Mouse (Mus musculus) forebrain, postnatal 0 days (tissue): ENCODE results near the gene Acap1. TPM values are rescaled to one million over a fixed set of nuclear protein-coding genes. Genes with fewer than 3 reads are reported as not detected.

ENCODE experiments used
- ATAC-seq: fragments of 200-750 bp; cut with Nextera tagmentation; 2 replicates; pipeline ENCODE4 v1.8.0; 2017; ENCODE audit warnings: mild to moderate bottlenecking, moderate library complexity
- DNase-seq: peaks from one replicate; pipeline ENCODE4 v3.0.0-alpha.2; 2015
- H3K27ac ChIP-seq: fragments of 300-500 bp; sonication (generic); 2 replicates; pipeline ENCODE4 v1.5.1; 2014; ENCODE audit warnings: low read depth, mild to moderate bottlenecking, antibody characterized with exemption, low read length, moderate library complexity, mixed read lengths
- H3K27me3 ChIP-seq: fragments of 300-500 bp; sonication (generic); 2 replicates; pipeline ENCODE4 v1.6.1; 2014; ENCODE audit warnings: mild to moderate bottlenecking, low read length, mixed read lengths; ENCODE audit not compliant: insufficient read depth
- H3K36me3 ChIP-seq: fragments of 300-500 bp; sonication (generic); 2 replicates; pipeline ENCODE4 v1.6.1; 2014; ENCODE audit warnings: mild to moderate bottlenecking, moderate library complexity; ENCODE audit not compliant: insufficient read depth
- H3K4me1 ChIP-seq: fragments of 300-500 bp; sonication (generic); 2 replicates; pipeline ENCODE4 v1.6.1; 2014; ENCODE audit warnings: antibody characterized with exemption; ENCODE audit not compliant: insufficient read depth
- H3K4me2 ChIP-seq: fragments of 300-500 bp; sonication (generic); 2 replicates; pipeline ENCODE4 v1.6.1; 2014; ENCODE audit warnings: low read depth, mild to moderate bottlenecking, moderate library complexity
- H3K4me3 ChIP-seq: fragments of 300-500 bp; sonication (generic); 2 replicates; pipeline ENCODE4 v1.5.1; 2014; ENCODE audit warnings: low read depth, low read length, mixed read lengths
- H3K9ac ChIP-seq: fragments of 300-500 bp; sonication (generic); 2 replicates; pipeline ENCODE4 v1.6.1; 2014; ENCODE audit warnings: mild to moderate bottlenecking
- H3K9me3 ChIP-seq: fragments of 300-500 bp; sonication (generic); 2 replicates; pipeline ENCODE4 v1.6.1; 2016; ENCODE audit warnings: low read length
- CTCF ChIP-seq: sonication (generic); IDR thresholded peaks from 2 replicates; pipeline ENCODE4 v1.5.1; 2016; ENCODE audit warnings: antibody characterized with exemption, control low read depth, low read depth
- WGBS: fragments of 180-500 bp; shearing (Covaris S2); extraction: QIAGEN DNeasy Blood & Tissue Kit; methylation state at CpG from one replicate; pipeline ENCODE4 v1.1.7; 2014; 5-methylcytosine and 5-hydroxymethylcytosine counted together
- polyA plus RNA-seq: library from polyadenylated mRNA; unstranded; fragments of >200 nt; fragmentation: Nextera tagmentation; extraction: Ambion mirVana; gene quantifications from 2 replicates; pipeline ENCODE4 v1.2.1, GENCODE M21; 2015
- total RNA-seq: library from RNA; depleted of rRNA; stranded (reverse); fragments of >200 nt; gene quantifications from 2 replicates; pipeline ENCODE4 v1.2.3, GENCODE M21; 2014

The Acap1 gene
- total and polyA plus RNA-seq, 2 experiments from 2014 or later: 0.48 to 0.90 TPM

- no peak for DNase-seq
- ATAC-seq: no peak
- H3K27me3 ChIP-seq: no peaks in the 10 kb centered on the region
- WGBS: 96% methylated on average over 6 of the region's 6 CpGs
- H3K4me1 ChIP-seq: peaks cover 11% of the 10 kb centered on the region
- peak overlapping the region; percentile 62 for H3K4me2 ChIP-seq
- no peak overlapping the region for H3K9ac ChIP-seq
- no peak overlapping the region for H3K27ac ChIP-seq
- 0 out of 2 replicates have a peak overlapping the region, but pooled peaks have one; percentile 74 for H3K4me3 ChIP-seq
- H3K36me3 ChIP-seq: peaks cover 42% of the 10 kb centered on the region
- TF ChIP-seq CTCF: no peak
- H3K9me3 ChIP-seq: no peaks in the 10 kb centered on the region
These were observed 47.3 kb downstream of the Acap1 start for GRCm38 (mm10) chr11:69848021-69848420.

GRCm38 (mm10) chr11:69846738-69847688 is 48.3 kb downstream of the Acap1 start:
- H3K4me1 ChIP-seq: peaks cover 11% of the 10 kb centered on the region
- TF ChIP-seq CTCF: no peak
- peak overlapping the region; percentile 74 for H3K4me3 ChIP-seq
- no peaks in the 10 kb centered on the region for H3K9me3 ChIP-seq
- H3K4me2 ChIP-seq: peak overlapping the region; percentile 62
- 11% methylated on average over 37 of the region's 37 CpGs for WGBS
- H3K36me3 ChIP-seq: peaks cover 38% of the 10 kb centered on the region
- peak overlapping the region; percentile 96 for H3K9ac ChIP-seq
- ATAC-seq (peak; percentile 40), DNase-seq (peak; percentile 64)
- H3K27ac ChIP-seq: peak overlapping the region; percentile 80
- no peaks in the 10 kb centered on the region for H3K27me3 ChIP-seq

- H3K9ac ChIP-seq: peak within 1 kb of the TSS; percentile 96
- H3K4me3 ChIP-seq: peak within 1 kb of the TSS; percentile 74
- peak; percentile 19 for TF ChIP-seq CTCF
- no peaks in the 10 kb centered on the region for H3K9me3 ChIP-seq
- H3K27me3 ChIP-seq: no peaks in the 10 kb centered on the region
- H3K4me1 ChIP-seq: peaks cover 11% of the 10 kb centered on the region
- WGBS: 1% methylated on average over 37 of the region's 38 CpGs
- ATAC-seq (peak; percentile 96), DNase-seq (peak; percentile 94)
- peak within 1 kb of the TSS; percentile 80 for H3K27ac ChIP-seq
- H3K4me2 ChIP-seq: peak within 1 kb of the TSS; percentile 62
- H3K36me3 ChIP-seq: peaks cover 30% of the 10 kb centered on the region
These were observed 49.1 kb downstream of the Acap1 start, which contains the start of gene Plscr3 for GRCm38 (mm10) chr11:69846198-69846680. TSS of gene Plscr3 (plus strand) at chr11:69846376.

- Histone ChIP-seq H3K4me3 (peak overlapping the region; percentile 87), H3K4me1 (peaks cover 20% of the 10 kb centered on the region), H3K4me2 (peak overlapping the region; percentile 95), H3K9me3 (no peaks in the 10 kb centered on the region), H3K27me3 (no peaks in the 10 kb centered on the region), H3K36me3 (no peaks in the 10 kb centered on the region), H3K27ac (peak overlapping the region; percentile 88), H3K9ac (peak overlapping the region; percentile 72)
- DNase-seq (no peak), ATAC-seq (no peak; the same call in 1 of the 2 replicates)
- WGBS: 3% methylated on average over 7 of the region's 7 CpGs
- no peak for TF ChIP-seq CTCF
These were observed 56.6 kb downstream of the Acap1 start for GRCm38 (mm10) chr11:69838714-69839104.

GRCm38 (mm10) chr11:69837952-69838713 is 57.2 kb downstream of the Acap1 start, which contains the start of gene Tmem256:
TSS of gene Tmem256 (plus strand) at chr11:69838514.
- ATAC-seq (peak; percentile 94), DNase-seq (peak; percentile 99)
- no peak for TF ChIP-seq CTCF
- peaks cover 22% of the 10 kb centered on the region for H3K4me1 ChIP-seq
- no peaks in the 10 kb centered on the region for H3K27me3 ChIP-seq
- peak within 1 kb of the TSS; percentile 87 for H3K4me3 ChIP-seq
- H3K36me3 ChIP-seq: peaks cover 5% of the 10 kb centered on the region
- peak within 1 kb of the TSS; percentile 97 for H3K27ac ChIP-seq
- H3K9ac ChIP-seq: peak within 1 kb of the TSS; percentile 96
- H3K4me2 ChIP-seq: peak within 1 kb of the TSS; percentile 95
- WGBS: 1% methylated on average over 34 of the region's 34 CpGs
- H3K9me3 ChIP-seq: no peaks in the 10 kb centered on the region

GRCm38 (mm10) chr11:69837604-69837951 is 57.8 kb downstream of the Acap1 start, which contains the start of gene Nlgn2:
TSS of gene Nlgn2 (minus strand) at chr11:69837784.
- peak within 1 kb of the TSS; percentile 95 for H3K4me2 ChIP-seq
- DNase-seq (peak; percentile 93), ATAC-seq (peak; percentile 81)

More at GRCm38 (mm10) chr11:69837604-69837951, 57.8 kb downstream of the Acap1 start, which contains the start of gene Nlgn2:
- Histone ChIP-seq H3K36me3 (peaks cover 11% of the 10 kb centered on the region), H3K9me3 (no peaks in the 10 kb centered on the region), H3K4me3 (peak within 1 kb of the TSS; percentile 87), H3K9ac (peak within 1 kb of the TSS; percentile 96), H3K27ac (peak within 1 kb of the TSS; percentile 97), H3K4me1 (peaks cover 22% of the 10 kb centered on the region), H3K27me3 (no peaks in the 10 kb centered on the region)
- WGBS: 1% methylated on average over 26 of the region's 32 CpGs
- TF ChIP-seq CTCF: peak; percentile 50; the same call in 1 of the 2 replicates
